Mouse (Mus musculus): ENCODE results near the gene Iqck. TPM values are rescaled to one million over a fixed set of nuclear protein-coding genes. Genes with fewer than 3 reads are reported as not detected.

Iqck gene
- total RNA-seq, 2 experiments from 2014 or later: 4.9 to 5.4 TPM

DNA sequence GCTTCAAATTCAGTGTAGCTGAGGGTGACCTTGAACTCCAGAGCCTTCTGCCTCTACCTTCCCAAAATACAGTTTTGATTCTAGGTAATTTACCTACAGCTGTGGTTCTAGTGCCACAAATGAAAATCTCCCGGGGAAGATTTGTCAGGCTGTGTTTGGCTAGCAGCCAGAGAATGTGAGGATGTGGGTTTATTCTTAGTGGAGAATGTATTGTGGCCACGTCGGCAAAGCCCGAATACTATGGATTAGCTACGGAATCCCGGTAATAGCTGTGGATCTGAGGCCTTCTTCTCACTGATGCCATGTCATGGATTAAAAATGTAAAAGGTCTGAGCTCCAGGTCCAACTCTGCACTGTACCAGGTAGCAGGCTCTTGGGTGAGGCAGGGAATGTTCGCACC is 94.2 kb downstream of the Iqck start:
- DNase-seq (ENCODE audit: low spot score in 2 of 2): no peak
- Histone ChIP-seq H3K4me3 (no peak overlapping the region), H3K27ac (no peak overlapping the region)
- no peak for TF ChIP-seq CTCF (conservative IDR thresholded peaks at IDR 0.05)

DNA sequence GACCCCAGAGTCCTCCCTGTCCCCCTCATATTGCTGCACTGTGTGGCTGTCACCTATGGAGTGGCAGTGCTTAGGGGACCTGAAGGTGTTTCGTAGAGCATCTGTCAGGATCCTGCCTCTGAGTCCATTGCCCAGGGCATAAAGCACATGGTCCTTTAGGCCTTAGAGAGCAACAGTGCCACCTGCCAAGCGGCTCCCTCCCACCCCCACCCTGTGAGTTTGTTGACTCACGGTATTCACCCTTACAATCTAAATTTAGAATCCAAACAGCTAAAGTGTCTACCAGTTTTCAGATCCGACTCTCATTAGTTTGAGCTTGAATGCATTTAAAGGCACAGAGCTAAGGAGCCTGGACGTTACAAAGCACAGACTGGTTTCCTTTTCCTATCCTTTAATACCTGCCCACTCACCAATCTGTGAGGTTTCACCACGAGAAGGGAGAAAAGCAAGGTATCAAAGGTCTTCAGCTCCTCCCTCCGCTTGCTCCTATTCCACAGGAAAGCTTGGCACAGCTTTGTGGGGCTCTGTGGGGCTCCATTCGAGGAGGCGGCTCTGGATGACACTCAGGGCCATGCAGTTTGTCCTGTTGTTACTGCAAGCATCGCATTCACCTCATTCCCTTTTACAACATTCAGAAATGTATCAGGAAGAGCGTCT is 98.2 kb downstream of the Iqck start:
- no peak overlapping the region for H3K4me3 ChIP-seq
- DNase-seq (ENCODE audit: low spot score in 2 of 2): no peak
- H3K27ac ChIP-seq: peak overlapping the region; percentile 14
- no peak for TF ChIP-seq CTCF (conservative IDR thresholded peaks at IDR 0.05)

DNA sequence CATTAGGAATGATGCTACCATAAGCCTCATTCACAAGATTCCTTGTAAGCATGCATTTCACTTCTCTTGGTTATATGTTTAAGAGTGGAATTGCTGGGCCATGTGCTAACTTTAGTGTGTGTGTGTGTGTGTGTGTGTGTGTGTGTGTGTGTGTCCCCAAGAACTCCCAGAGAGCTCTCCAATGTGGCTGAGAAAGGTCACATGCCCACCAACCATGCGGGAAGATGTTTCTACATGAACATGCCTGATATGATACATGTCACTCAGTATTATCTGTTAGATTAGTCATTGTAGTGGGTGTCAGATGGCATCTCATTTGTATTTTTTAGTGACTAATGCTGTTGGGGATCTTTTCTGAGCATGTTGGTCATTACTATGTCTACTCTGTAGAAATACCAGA is 99.4 kb downstream of the Iqck start:
- no peak for DNase-seq (ENCODE audit: low spot score in 2 of 2)
- no peak overlapping the region for H3K4me3 ChIP-seq
- no peak overlapping the region for H3K27ac ChIP-seq
- TF ChIP-seq CTCF (conservative IDR thresholded peaks at IDR 0.05): no peak

DNA sequence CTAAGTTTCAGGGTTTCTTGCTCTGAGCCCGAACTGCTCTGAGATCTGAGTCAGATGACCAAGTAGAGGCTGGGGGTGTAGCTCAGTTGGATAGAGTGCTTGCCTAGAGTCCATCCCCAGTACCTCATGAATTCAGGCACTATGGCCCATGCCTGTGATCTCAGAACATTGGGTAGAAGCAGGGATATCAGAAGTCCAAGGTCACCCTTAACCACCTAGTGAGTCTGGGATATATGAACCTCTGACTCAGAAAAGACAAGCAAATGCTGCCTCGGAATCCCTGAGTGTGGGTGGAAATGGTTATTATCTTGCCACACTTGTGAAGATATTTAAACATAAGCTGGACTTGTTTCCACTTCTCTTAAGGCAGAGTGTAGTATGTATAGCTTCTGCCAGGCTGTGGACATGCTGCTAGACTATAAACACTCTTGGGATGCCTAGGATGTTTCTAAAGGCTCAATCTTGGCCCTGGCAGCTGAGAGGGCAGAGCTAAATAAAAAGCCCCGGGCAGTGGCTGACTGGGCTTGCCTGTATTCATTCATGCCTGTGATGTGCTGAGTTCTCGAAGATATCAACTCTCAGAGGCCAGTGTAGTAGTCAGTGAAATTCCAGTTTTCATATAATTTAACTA is 101.2 kb downstream of the Iqck start:
- Histone ChIP-seq H3K4me3 (no peak overlapping the region), H3K27ac (no peak overlapping the region)
- DNase-seq (ENCODE audit: low spot score in 2 of 2): no peak
- TF ChIP-seq CTCF (conservative IDR thresholded peaks at IDR 0.05): no peak

DNA sequence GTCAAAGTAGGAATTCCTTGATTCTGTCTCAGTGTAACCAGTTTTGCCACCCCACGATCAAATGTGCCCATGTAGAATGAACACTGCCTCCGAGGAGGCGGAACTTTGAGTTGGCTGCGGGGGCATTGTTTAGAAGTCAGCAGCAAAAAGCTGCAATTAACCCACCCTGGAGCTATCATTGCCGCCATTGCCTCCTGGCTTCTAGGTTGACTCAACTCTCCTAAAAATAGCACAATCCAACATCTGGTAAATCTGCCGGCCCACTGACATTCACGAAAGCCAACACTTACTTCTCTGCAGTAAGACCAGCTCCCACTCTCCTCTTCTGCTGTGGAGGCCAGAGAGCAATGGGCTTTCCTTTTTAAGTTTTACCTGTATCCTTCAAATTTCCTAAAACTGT is 103.7 kb downstream of the Iqck start:
- no peak for DNase-seq (ENCODE audit: low spot score in 2 of 2)
- no peak for TF ChIP-seq CTCF (conservative IDR thresholded peaks at IDR 0.05)
- H3K27ac ChIP-seq: no peak overlapping the region
- no peak overlapping the region for H3K4me3 ChIP-seq

DNA sequence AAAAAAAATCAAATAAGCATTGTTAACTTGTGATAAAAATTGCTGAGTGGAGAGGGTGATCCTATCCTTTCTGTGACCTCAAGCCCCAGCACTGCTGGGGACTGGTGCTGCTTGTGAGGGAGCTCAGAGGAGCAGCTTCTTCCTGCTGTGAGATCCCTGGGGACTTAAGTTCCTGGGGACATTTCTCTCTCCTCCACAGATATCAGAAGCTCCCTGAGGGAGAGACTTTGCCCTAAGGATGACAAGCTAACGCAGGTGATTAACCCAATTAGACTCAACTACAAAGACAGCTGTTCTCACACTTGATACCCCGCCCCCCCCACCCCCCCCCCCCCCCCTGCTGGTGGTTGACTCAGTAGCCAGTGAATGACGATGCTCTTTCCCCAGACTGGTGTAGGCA is 109.2 kb downstream of the Iqck start:
- TF ChIP-seq CTCF (conservative IDR thresholded peaks at IDR 0.05): no peak
- Histone ChIP-seq H3K27ac (peak overlapping the region; percentile 70; the same call in 1 of the 2 replicates), H3K4me3 (no peak overlapping the region)
- DNase-seq (ENCODE audit: low spot score in 2 of 2): no peak

DNA sequence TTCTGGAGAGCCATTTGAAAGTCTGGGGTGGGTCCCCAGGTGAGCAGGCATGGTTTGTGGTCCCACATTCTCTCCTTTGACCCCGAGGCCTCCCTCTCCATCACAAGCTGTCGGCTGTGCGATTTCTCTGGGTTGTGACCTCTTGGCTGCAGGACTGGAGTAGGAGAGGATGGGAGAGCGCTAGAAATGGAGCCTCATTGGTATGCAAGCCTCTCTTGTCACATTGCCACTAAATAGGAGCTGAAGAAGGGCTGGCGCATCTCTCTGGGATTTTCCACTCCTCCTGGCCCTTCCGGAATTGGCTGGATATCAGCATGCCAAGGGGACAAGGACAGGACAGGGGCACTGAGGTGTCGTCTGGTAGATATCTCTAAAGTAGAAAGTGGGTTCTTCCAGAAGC is 109.6 kb downstream of the Iqck start:
- no peak for TF ChIP-seq CTCF (conservative IDR thresholded peaks at IDR 0.05)
- Histone ChIP-seq H3K4me3 (no peak overlapping the region), H3K27ac (peak overlapping the region; percentile 70)
- DNase-seq (ENCODE audit: low spot score in 2 of 2): no peak

DNA sequence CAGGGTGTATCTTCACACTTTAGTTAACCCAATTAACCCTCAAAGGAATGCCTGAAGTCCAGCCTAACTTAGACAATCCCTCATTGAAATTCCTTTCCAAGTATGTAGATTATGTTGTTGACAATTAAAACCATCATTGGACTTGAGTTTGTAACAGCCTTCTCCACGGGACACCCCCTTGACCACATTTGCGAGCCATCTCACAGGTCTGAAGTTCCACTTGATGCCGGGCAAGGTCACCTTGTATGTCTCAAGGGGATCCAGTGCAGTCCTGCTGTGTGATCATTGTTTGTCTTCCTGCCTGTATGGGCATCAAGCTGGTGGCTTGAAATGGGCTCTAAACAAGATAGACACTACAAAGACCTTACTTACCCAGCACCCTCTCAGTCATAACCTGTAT is 113.3 kb downstream of the Iqck start:
- no peak for TF ChIP-seq CTCF (conservative IDR thresholded peaks at IDR 0.05)
- H3K4me3 ChIP-seq: no peak overlapping the region
- DNase-seq (ENCODE audit: low spot score in 2 of 2): no peak
- H3K27ac ChIP-seq: no peak overlapping the region

DNA sequence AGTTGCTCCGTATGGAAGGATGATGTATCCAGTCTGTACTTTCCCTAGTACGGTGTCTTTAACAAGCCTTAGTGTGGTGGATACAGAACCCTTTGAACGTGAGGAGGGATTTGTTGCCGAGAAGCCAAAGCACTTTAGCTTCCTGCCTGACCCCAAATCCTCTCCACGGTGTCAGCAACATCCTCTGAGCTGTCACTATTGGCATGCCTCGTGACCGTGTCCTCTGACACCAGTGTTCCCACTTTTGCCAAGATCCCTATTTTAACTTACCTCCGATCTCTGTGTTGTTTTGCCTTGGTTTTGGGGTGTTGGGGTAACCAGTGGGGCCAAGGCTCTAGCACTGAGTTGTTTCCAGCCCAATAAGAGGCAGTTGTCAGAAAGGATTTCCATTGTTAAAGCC is 115.9 kb downstream of the Iqck start:
- no peak overlapping the region for H3K27ac ChIP-seq
- no peak for TF ChIP-seq CTCF (conservative IDR thresholded peaks at IDR 0.05)
- DNase-seq (ENCODE audit: low spot score in 2 of 2): no peak
- no peak overlapping the region for H3K4me3 ChIP-seq

DNA sequence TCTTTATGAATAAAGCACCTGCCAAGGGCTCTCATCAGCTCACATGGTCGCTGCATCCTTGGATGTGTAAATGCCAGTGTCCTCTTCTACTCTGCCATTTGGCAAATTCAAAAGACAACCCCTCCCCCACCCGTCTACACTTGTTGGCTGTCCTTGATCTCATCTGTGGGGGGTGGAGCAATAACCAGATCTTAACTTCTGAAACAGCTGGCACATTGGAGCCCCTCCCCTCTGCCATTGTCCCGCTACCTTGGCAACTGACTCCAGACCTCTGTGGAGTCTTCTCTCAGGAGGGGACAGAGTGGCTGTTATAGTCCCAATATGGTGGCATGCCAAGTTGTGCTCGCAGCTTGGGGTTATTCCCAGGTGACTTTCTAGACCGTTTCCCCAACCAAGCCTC is 116.8 kb downstream of the Iqck start:
- H3K4me3 ChIP-seq: no peak overlapping the region
- no peak for TF ChIP-seq CTCF (conservative IDR thresholded peaks at IDR 0.05)
- peak overlapping the region; percentile 37; the same call in 1 of the 2 replicates for H3K27ac ChIP-seq
- no peak for DNase-seq (ENCODE audit: low spot score in 2 of 2)

DNA sequence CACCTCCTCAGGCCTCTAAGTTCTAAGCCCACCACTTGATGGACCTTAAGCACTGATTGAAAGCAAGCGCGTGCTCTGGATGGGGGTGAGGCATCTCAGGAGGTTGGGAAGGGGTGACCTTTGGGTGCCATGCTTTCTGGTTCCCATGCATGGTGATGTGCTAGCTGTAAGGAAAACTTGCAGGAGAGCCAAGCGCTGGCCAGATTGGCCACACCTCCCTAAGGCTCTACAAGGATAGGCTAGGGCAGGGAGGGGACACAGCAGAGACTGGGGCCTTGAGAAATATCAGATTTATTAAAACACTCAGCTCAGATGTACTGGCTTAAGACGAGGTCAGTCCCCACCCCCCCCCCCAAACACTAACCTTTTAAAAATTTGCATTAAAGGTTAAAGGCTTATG is 117.8 kb downstream of the Iqck start:
- H3K4me3 ChIP-seq: no peak overlapping the region
- DNase-seq (ENCODE audit: low spot score in 2 of 2): no peak
- peak overlapping the region; percentile 37; the same call in 1 of the 2 replicates for H3K27ac ChIP-seq
- TF ChIP-seq CTCF (conservative IDR thresholded peaks at IDR 0.05): no peak

DNA sequence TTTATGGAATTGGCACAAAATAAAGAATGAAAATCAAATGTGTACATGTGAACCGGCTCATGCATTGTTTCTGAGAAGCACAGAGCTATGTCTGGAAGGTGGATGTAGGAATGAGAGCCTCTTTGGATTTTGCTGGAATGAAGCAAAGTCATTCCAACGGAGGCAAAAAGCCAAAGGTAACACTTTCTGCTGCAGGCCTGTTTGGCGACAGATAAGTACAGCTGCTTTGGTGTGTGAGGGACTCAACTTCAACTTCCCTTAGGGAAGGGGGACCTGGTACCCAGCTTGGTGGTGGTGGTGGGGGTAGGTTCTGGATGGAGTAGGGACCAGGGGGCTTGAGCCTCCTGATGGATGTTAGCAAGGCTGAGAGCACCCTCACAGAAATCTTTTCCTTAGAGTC is 120.3 kb downstream of the Iqck start:
- Histone ChIP-seq H3K27ac (peak overlapping the region; percentile 89), H3K4me3 (peak overlapping the region; percentile 35)
- no peak for TF ChIP-seq CTCF (conservative IDR thresholded peaks at IDR 0.05)
- DNase-seq (ENCODE audit: low spot score in 2 of 2): no peak

DNA sequence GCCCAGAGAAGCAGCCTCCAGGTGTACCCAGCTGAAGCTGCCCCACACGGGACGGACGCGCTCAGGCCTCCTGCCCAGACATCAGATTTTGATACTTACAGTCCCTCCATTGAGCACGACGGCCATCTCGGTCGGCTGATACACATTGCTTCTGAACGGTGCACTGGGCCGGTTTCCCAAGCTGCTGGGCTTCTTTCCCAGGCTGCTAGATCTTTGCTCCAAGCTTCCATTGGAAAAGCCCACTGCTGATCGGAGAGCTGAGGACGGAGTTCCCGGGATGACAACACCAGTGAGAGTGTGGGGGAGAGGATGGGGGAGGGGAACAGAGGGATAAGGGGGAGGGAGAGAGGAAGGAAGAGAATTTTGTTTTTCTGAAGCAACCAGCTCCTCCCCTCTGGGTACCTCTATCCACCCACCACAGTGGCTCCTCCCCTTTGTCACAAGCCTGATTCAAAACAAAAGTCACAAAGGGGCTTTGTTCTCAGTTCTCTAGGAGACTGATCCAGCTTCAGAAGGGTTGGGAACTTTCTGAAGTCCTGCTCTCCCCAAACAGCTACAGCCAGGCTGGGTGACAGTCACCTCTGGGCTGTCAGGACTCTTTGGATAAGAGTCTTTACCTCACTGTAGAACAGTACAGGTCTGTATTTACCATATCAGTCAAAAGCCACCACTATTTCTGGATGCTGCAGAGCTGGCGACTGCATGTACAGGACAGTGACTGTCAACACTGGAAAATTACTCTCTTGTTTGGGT is 121.0 kb downstream of the Iqck start:
- no peak for TF ChIP-seq CTCF (conservative IDR thresholded peaks at IDR 0.05)
- H3K27ac ChIP-seq: peak overlapping the region; percentile 89
- H3K4me3 ChIP-seq: peak overlapping the region; percentile 35
- peak; percentile 68 to 77 for DNase-seq (ENCODE audit: low spot score in 2 of 2)

Measured in layer of hippocampus, adult 2 months (tissue).